Mouse (Mus musculus) embryonic facial prominence, embryonic 11.5 days (tissue): Measurements from ENCODE around the gene Tmem218. TPM values are rescaled to one million over a fixed set of nuclear protein-coding genes. Genes with fewer than 3 reads are reported as not detected.

ENCODE experiments used
- ATAC-seq: fragments of 200-750 bp; cut with Nextera tagmentation; replicated peaks from 2 replicates; pipeline ENCODE4 v1.8.0; 2017; ENCODE audit warnings: low read depth; ENCODE audit not compliant: insufficient number of reproducible peaks, low FRiP score, low TSS enrichment
- DNase-seq: peaks from one replicate; pipeline ENCODE4 v3.0.0-alpha.2; 2015; ENCODE audit warnings: low spot score
- H3K27ac ChIP-seq: fragments of 300-500 bp; sonication (generic); replicated peaks from 2 replicates; pipeline ENCODE4 v1.5.1; 2014; ENCODE audit warnings: mild to moderate bottlenecking, low read depth, low read length, control low read depth
- H3K27me3 ChIP-seq: fragments of 300-500 bp; sonication (generic); 2 replicates; pipeline ENCODE4 v1.6.1; 2014; ENCODE audit warnings: mild to moderate bottlenecking, low read length, moderate library complexity, mixed read lengths; ENCODE audit not compliant: control insufficient read depth, insufficient read depth
- H3K36me3 ChIP-seq: fragments of 300-500 bp; sonication (generic); replicated peaks from 2 replicates; pipeline ENCODE4 v1.6.1; 2014; ENCODE audit warnings: low read depth, mild to moderate bottlenecking, low read length, moderate library complexity, mixed read lengths; ENCODE audit not compliant: control insufficient read depth, insufficient read depth
- H3K4me1 ChIP-seq: fragments of 300-500 bp; sonication (generic); 2 replicates; pipeline ENCODE4 v1.6.1; 2014; ENCODE audit warnings: low read length, mixed read lengths; ENCODE audit not compliant: control insufficient read depth, insufficient read depth
- H3K4me2 ChIP-seq: fragments of 300-500 bp; sonication (generic); 2 replicates; pipeline ENCODE4 v1.6.1; 2014; ENCODE audit warnings: low read depth, mild to moderate bottlenecking, control low read depth, low read length, moderate library complexity
- H3K4me3 ChIP-seq: fragments of 300-500 bp; sonication (generic); 2 replicates; pipeline ENCODE4 v1.5.1; 2014; ENCODE audit warnings: low read depth, low read length, control low read depth
- H3K9ac ChIP-seq: fragments of 300-500 bp; sonication (generic); replicated peaks from 2 replicates; pipeline ENCODE4 v1.6.1; 2014; ENCODE audit warnings: mild to moderate bottlenecking, control low read depth, low read length
- H3K9me3 ChIP-seq: fragments of 300-500 bp; sonication (generic); replicated peaks from 2 replicates; pipeline ENCODE4 v1.6.1; 2016; ENCODE audit warnings: mild to moderate bottlenecking, low read length, inconsistent platforms, mixed read lengths; ENCODE audit not compliant: control insufficient read depth
- WGBS: fragments of 180-500 bp; shearing (Covaris S2); extraction: QIAGEN DNeasy Blood & Tissue Kit; methylation state at CpG from one replicate; pipeline ENCODE4 v1.1.7; 2014; 5-methylcytosine and 5-hydroxymethylcytosine counted together
- polyA plus RNA-seq: library from polyadenylated mRNA; unstranded; fragments of >200 nt; fragmentation: Nextera tagmentation; extraction: Ambion mirVana; gene quantifications from 2 replicates; pipeline ENCODE4 v1.2.1, GENCODE M21; 2014

Gene Tmem218
- polyA plus RNA-seq, 1 experiment from 2014 or later = 15.7 TPM

- no peaks in the 10 kb centered on the region for H3K4me1 ChIP-seq
- DNase-seq = no peak
- H3K27me3 ChIP-seq = no peaks in the 10 kb centered on the region
- ATAC-seq = no peak
- H3K36me3 ChIP-seq = no peaks in the 10 kb centered on the region
- H3K9me3 ChIP-seq = no peaks in the 10 kb centered on the region
- H3K27ac ChIP-seq = no peak overlapping the region
- no peak overlapping the region for H3K4me3 ChIP-seq
- whole genome bisulfite sequencing = 90% methylated on average over 13 of the region's 13 CpGs
- H3K9ac ChIP-seq = no peak overlapping the region
- no peak overlapping the region for H3K4me2 ChIP-seq
Observed at GRCm38 (mm10) chr9:37213060-37213738, 5.2 kb downstream of the Tmem218 start.

- Histone ChIP-seq H3K36me3 (no peaks in the 10 kb centered on the region), H3K9me3 (no peaks in the 10 kb centered on the region), H3K4me3 (no peak overlapping the region), H3K27me3 (no peaks in the 10 kb centered on the region), H3K27ac (no peak overlapping the region), H3K4me1 (no peaks in the 10 kb centered on the region), H3K4me2 (no peak overlapping the region), H3K9ac (no peak overlapping the region)
- DNase-seq = no peak
- 90% methylated on average over 9 of the region's 9 CpGs for WGBS
- no peak for ATAC-seq
Observed at GRCm38 (mm10) chr9:37214327-37215060, 6.5 kb downstream of the Tmem218 start.

- ATAC-seq (no peak), DNase-seq (no peak)
- H3K4me2 ChIP-seq = no peak overlapping the region
- no peaks in the 10 kb centered on the region for H3K4me1 ChIP-seq
- H3K36me3 ChIP-seq = no peaks in the 10 kb centered on the region
- no peak overlapping the region for H3K4me3 ChIP-seq
- WGBS = 75% methylated on average over 8 of the region's 8 CpGs
- no peaks in the 10 kb centered on the region for H3K27me3 ChIP-seq
- H3K27ac ChIP-seq = no peak overlapping the region
- H3K9ac ChIP-seq = no peak overlapping the region
- H3K9me3 ChIP-seq = no peaks in the 10 kb centered on the region
Observed at GRCm38 (mm10) chr9:37220755-37221154, 12.7 kb downstream of the Tmem218 start.

GRCm38 (mm10) chr9:37225581-37225980 is 17.6 kb downstream of the Tmem218 start:
- no peaks in the 10 kb centered on the region for H3K36me3 ChIP-seq
- ATAC-seq = no peak
- 90% methylated on average over 1 of the region's 1 CpGs for WGBS

GRCm38 (mm10) chr9:37229880-37230325 is 21.9 kb downstream of the Tmem218 start:
- Histone ChIP-seq H3K4me1 (no peaks in the 10 kb centered on the region), H3K36me3 (no peaks in the 10 kb centered on the region), H3K27me3 (no peaks in the 10 kb centered on the region), H3K4me2 (no peak overlapping the region), H3K4me3 (no peak overlapping the region), H3K9ac (no peak overlapping the region), H3K27ac (no peak overlapping the region), H3K9me3 (no peaks in the 10 kb centered on the region)
- ATAC-seq (peak; percentile 72; the same call in 1 of the 2 replicates), DNase-seq (peak; percentile 79)
- 4% methylated on average over 1 of the region's 1 CpGs for WGBS

More at GRCm38 (mm10) chr9:37225581-37225980, 17.6 kb downstream of the Tmem218 start:
- H3K9me3 ChIP-seq = no peaks in the 10 kb centered on the region
- H3K4me3 ChIP-seq = no peak overlapping the region
- H3K4me2 ChIP-seq = no peak overlapping the region
- H3K27ac ChIP-seq = no peak overlapping the region
- H3K9ac ChIP-seq = no peak overlapping the region
- no peak for DNase-seq
- H3K27me3 ChIP-seq = no peaks in the 10 kb centered on the region
- H3K4me1 ChIP-seq = no peaks in the 10 kb centered on the region

- Histone ChIP-seq H3K36me3 (no peaks in the 10 kb centered on the region), H3K4me2 (no peak overlapping the region), H3K4me3 (no peak overlapping the region), H3K27ac (no peak overlapping the region), H3K9me3 (no peaks in the 10 kb centered on the region), H3K27me3 (no peaks in the 10 kb centered on the region), H3K9ac (no peak overlapping the region), H3K4me1 (no peaks in the 10 kb centered on the region)
- ATAC-seq = no peak
- no peak for DNase-seq
- WGBS = 89% methylated on average over 9 of the region's 9 CpGs
Observed at GRCm38 (mm10) chr9:37230486-37231195, 22.6 kb downstream of the Tmem218 start.

GRCm38 (mm10) chr9:37232201-37233195 is 24.5 kb downstream of the Tmem218 start:
- Histone ChIP-seq H3K27me3 (no peaks in the 10 kb centered on the region), H3K4me2 (no peak overlapping the region), H3K27ac (no peak overlapping the region), H3K4me1 (no peaks in the 10 kb centered on the region), H3K36me3 (no peaks in the 10 kb centered on the region), H3K9ac (no peak overlapping the region), H3K9me3 (no peaks in the 10 kb centered on the region), H3K4me3 (no peak overlapping the region)
- DNase-seq (no peak), ATAC-seq (no peak)
- WGBS = 56% methylated on average over 22 of the region's 22 CpGs
